Mouse (Mus musculus) heart, postnatal 25 days (tissue): ENCODE results near the gene Rars2. TPM values are rescaled to one million over a fixed set of nuclear protein-coding genes. Genes with fewer than 3 reads are reported as not detected.
"Not testable (repeated sequence)": the region's sequence is repeated elsewhere in the genome, so short reads cannot be mapped to it uniquely, and the experiment has no call there.

Experiments used
- DNase-seq: peaks from one replicate; pipeline ENCODE4 v3.0.0; 2022; ENCODE audit warnings: low spot score
- intact Hi-C: fragments of 180-260 bp; cut with DNase I; formaldehyde crosslinking; loops from one replicate; pipeline ENCODE4 v1.15.1; 2025
- total RNA-seq, 2 experiments: library from RNA; stranded (reverse); gene quantifications; 2 replicates each; pipeline ENCODE4 v1.2.3; 2021

Rars2 gene
- total RNA-seq: 10 to 100 TPM; 29.4 to 30.5 TPM

DNA sequence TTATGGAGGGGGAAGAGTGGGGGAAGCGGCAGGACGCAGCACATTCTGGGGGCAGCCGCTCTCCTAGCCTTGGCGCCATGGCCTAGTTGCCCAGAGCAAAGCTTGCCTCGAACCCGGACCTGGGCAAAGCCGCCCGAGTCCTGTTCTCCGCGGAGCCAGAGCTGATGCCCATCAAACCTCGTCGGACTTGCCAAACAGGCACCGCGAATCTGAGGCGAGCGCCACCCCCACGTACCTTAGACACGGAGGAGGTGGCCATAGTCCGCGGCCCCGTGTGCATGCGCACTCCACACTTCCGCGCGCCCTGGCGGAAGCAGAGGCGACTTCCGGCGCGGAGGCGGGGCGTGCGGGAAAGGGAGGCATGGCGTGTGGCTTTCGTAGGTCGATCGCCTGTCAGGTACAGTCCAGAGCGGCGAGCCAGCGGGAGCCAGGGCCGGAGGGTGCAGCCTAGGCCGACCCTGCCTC is at the start of gene Rars2, which contains the start of gene Orc3:
Rars2 (plus strand) TSS at position 328 of the 465 bp plus-strand sequence.
Orc3 (minus strand) TSS at position 315 of the 465 bp plus-strand sequence.
- intact Hi-C loops: loop anchor here (5.0 to 10.0 kb wide), 3 partner anchors 37 to 270 kb away; partner anchors contain the start of genes Akirin2 and Zfp292

GRCm38 (mm10) chr4:34566226-34566625 is 48.5 kb upstream of the Rars2 start:
- DNase-seq: no peak
- intact Hi-C loops: no loop called here

More for the DNA sequence above, at the start of gene Rars2, which contains the start of gene Orc3:
- DNase-seq: peak; percentile 81

GRCm38 (mm10) chr4:34572876-34573275 is 41.9 kb upstream of the Rars2 start:
- DNase-seq: no peak
- intact Hi-C loops: no loop called here

- DNase-seq: no peak
- intact Hi-C loops: loop anchor here (5.0 kb wide), 1 partner anchor 35 kb away; the partner anchor contains the start of genes Orc3 and Rars2
Measured at GRCm38 (mm10) chr4:34577028-34577427, 37.7 kb upstream of the Rars2 start.

DNA sequence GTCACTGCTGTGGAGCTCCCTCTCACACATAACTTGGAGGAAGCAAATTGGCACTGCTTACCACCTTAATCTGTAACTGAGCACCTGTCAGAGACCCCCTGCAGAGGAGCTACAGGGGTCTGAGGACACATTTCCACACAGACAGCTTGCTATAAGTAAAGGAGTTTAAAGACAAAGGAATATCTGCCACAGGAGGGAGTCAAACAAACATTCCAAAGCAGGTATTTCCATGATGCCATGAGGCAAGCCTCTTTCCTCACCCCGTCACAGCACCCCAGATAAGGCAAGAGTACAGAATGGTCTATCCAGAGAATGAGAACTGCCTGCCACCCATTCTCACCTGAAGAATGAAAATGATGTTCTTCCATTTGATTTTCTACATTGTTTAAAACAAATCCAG is 35.5 kb upstream of the Rars2 start:
- intact Hi-C loops: loop anchor here (5.0 kb wide), 1 partner anchor 33 kb away; the partner anchor contains the start of genes Orc3 and Rars2
- DNase-seq: no peak

DNA sequence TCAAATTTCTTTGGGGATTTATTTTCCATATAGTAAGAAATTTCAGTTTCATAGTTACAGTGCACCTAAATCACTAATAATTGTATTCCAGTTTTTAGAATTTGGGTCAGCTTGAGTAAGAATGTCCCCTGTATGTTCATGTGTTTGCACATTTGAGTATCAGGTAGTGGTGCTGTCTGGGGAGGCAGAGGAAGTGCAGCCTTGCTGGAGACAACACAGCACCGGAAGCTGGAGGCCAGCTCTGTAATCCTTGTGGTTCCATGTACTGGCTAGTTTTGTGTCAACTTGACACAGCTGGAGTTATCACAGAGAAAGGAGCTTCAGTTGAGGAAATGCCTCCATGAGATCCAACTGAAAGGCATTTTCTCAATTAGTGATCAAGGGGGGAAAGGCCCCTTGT is 33.3 kb upstream of the Rars2 start:
- intact Hi-C loops, DNase-seq: not testable (repeated sequence)

DNA sequence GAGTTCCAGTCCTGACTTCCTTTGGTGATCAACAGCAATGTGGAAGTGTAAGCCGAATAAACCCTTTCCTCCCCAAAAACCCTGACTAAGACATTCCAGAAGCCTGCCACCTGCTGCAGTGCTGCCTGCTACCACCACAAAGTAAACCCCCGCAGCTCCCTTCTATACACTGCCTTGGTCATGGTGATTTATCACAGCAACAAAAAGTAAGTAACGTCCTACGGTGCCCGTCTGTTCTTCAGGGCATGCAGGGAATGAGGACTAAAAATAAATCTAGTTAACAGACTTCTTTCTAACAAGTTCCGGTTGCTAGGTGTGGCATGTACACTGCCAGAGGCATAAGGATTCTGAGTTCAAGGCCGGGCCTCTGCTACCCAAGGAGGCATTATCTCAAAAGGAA is 32.8 kb upstream of the Rars2 start:
- no peak for DNase-seq

GRCm38 (mm10) chr4:34582476-34582875 is 32.3 kb upstream of the Rars2 start:
- DNase-seq: no peak
- intact Hi-C loops: no loop called here

More for the DNA sequence above, 32.8 kb upstream of the Rars2 start:
- intact Hi-C loops: no loop called here

DNA sequence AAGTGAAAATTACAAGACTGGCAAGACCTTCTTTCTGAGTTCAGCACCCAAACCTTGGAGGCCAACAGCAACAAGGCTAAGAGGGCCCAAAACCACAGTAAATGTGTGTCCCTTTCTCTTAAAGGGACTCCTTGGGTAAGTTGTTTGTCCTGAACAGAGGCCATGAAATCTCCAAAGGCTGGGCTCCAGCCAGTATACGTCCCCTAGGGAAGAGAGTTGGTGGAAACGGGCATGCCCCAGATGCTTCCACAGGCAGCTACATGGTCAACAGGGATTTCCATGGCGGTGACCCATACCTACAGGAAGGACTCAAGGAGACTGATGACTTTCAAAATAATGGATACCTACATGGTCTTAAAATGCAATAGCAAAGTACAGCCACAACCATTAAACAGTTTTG is 31.3 kb upstream of the Rars2 start:
- intact Hi-C loops: no loop called here
- DNase-seq: no peak

DNA sequence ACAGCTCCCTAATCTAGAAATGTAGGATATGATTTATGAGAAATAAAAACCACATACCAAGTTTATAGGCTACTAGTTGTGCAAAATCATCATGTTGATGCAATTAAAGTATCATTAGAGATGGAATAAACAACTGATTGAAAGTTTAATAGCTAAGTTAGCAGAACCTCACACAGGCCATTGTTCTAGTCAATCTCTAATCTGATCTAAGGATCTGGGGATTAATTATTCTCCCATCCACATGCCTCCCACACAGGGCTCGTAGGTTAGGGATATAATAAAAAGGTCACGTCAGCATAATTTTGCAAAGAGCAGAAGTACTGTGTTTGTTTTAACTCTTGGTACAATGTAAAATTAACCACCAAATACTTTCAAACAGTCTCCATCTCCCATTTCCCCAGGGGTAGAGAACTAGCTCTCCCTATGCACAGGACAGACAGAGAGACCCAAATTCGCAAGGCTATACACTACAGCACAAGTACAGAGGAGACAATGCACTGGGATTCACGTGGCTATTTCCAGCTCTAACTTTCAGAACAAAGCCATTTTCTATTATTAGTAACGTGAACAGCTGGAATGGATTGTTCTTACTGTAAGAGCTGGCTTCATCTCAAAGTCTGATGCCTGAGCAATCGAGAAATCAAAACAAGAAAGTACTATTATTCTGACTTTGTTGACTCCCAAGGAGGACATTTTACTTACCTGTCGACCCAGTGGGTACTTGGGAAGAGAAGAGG is 29.7 kb upstream of the Rars2 start:
- DNase-seq: no peak
- intact Hi-C loops: no loop called here

DNA sequence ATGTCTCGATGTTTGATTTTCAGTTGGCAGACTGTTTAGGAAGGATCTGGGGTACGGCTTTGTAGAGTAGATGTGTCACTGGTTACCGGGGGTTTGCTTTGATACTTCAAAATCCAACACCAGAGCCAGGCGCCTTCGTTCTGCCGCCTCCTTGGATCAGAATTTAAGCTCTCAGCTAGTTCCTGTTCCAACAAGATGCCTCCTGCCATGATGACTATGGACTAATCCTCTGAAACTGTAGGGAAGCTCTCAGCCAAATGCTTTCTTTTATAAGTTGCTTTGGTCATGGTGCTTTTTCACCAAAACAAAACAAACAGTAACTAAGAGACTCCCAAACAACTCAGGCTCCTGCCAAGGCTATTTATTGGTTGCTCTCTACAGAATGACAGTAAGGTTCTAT is 11.6 kb upstream of the Rars2 start:
- intact Hi-C loops: no loop called here

GRCm38 (mm10) chr4:34606658-34607057 is 8.1 kb upstream of the Rars2 start:
- intact Hi-C loops: no loop called here
- DNase-seq: no peak

More for the DNA sequence above, 11.6 kb upstream of the Rars2 start:
- no peak for DNase-seq

DNA sequence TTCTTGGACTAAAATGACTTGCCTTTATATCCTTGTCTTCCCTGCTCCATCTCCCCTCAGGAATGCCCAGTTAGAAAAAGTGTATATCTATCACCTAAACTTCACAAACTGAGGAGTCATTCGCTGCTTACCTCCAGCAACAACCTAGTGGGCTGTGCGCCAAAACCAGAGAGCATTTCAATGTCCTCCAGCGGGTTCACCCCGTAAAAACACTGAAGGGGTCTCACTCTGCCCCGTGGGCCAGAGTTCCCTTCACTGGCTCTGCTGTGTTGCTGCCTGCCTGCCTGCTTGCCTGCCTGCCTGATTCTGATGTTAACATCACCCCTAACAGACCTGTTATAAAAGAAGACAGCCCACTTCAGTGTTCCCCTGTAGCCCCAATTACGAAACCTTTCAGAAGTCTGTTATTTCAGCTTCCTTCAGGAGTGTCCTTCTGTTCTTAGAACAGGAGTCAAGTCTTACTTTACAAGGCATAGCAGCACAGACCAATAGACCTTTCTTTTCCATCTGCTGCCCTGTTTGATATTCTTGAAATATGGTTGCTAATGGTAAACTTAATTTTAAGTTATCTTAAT is 1.1 kb upstream of the Rars2 start:
- intact Hi-C loops: loop anchor here (5.0 to 10.0 kb wide), 3 partner anchors 36 to 271 kb away; partner anchors contain the start of genes Akirin2 and Zfp292
- no peak for DNase-seq

GRCm38 (mm10) chr4:34615303-34615702 is 546 bp downstream of the Rars2 start:
- no peak for DNase-seq
- intact Hi-C loops: loop anchor here (10.0 kb wide), 1 partner anchor 269 kb away; the partner anchor contains the start of gene Zfp292

- intact Hi-C loops: loop anchor here (10.0 kb wide), 1 partner anchor 269 kb away; the partner anchor contains the start of gene Zfp292
- DNase-seq: no peak
Measured at GRCm38 (mm10) chr4:34616146-34616545, 1.4 kb downstream of the Rars2 start.

DNA sequence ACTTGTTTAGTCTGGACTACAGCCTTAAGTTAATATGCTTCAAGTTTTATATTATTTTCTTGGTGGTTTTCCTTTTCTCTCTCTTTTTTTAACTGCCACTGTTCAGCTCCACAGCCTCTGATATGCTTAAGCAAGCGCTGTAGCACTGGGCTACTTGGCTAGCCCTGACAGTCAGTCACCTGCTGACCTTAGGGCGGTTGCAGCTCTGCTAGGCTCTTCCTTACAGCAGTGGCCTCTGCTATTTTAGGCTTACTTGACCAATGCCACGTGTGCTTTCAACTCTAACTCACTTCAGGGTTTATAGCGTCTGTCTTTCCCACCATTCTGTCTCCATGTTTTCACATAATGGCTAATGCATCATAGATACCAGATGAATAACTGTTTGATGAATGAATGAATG is 10.8 kb downstream of the Rars2 start:
- DNase-seq: no peak
- intact Hi-C loops: no loop called here

GRCm38 (mm10) chr4:34626401-34626800 is 11.6 kb downstream of the Rars2 start:
- intact Hi-C loops: no loop called here
- no peak for DNase-seq

DNA sequence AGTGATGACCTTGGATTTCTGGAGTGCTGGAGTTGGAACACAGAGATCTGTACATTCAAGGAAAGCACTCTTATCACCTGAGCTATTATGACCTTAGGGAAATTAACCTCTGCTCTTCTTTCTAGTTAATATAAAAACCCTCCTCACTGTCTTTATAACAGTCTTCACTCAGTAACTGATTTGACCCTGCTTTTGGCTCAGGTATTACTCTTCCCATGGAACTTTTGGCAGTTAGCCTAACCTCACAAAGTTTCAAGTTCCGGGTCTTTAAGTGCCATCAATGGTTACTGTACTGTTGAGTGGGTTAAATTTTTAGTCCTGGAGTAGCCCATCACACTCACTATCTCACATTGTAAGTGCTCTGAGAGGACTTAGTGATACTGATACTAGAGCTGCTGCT is 15.2 kb downstream of the Rars2 start:
- intact Hi-C loops: no loop called here
- no peak for DNase-seq

GRCm38 (mm10) chr4:34634129-34634528 is 19.4 kb downstream of the Rars2 start:
- intact Hi-C loops: no loop called here
- DNase-seq: no peak

- no peak for DNase-seq
- intact Hi-C loops: no loop called here
Measured at GRCm38 (mm10) chr4:34636036-34636435, 21.3 kb downstream of the Rars2 start.

DNA sequence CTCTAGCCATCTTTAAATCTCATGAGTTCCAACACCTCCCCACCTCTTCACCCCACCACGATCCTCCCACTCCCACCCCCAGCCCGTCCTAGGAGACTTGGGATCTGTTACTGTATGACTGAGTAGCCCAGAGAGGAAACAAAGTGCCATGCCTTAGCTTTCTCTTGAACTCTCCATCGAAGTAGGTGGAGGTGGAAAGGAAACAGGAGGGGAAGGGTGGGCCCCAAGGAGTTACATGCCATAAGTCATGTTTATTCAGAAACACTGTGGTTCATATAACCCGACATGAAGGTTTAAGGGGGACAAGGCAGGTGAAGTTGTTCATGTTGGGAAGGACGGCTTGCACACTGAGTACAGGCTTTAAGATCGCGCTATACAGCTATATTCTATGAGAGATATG is 22.6 kb downstream of the Rars2 start:
- DNase-seq: no peak
- intact Hi-C loops: no loop called here
